Mouse (Mus musculus) gastrocnemius, postnatal 14 days (tissue): ENCODE data around the gene Epb41l3. TPM values are rescaled to one million over a fixed set of nuclear protein-coding genes. Genes with fewer than 3 reads are reported as not detected.
A peak's percentile ranks its signal among the peaks of the same experiment; 100 is the strongest.

ENCODE experiments used
- DNase-seq: peaks from one replicate; pipeline ENCODE4 v3.0.0; 2021; ENCODE audit warnings: mixed read lengths
- intact Hi-C: fragments of 180-260 bp; cut with DNase I; formaldehyde crosslinking; loops from one replicate; pipeline ENCODE4 v1.15.1; 2025; ENCODE audit warnings: low total_unique reads
- total RNA-seq, 2 experiments: library from RNA; stranded (reverse); gene quantifications; 2 replicates each; pipeline ENCODE4 v1.2.3; 2021

Epb41l3 gene
- total RNA-seq, 2 experiments from 2014 or later: 6.0 to 8.7 TPM

DNA sequence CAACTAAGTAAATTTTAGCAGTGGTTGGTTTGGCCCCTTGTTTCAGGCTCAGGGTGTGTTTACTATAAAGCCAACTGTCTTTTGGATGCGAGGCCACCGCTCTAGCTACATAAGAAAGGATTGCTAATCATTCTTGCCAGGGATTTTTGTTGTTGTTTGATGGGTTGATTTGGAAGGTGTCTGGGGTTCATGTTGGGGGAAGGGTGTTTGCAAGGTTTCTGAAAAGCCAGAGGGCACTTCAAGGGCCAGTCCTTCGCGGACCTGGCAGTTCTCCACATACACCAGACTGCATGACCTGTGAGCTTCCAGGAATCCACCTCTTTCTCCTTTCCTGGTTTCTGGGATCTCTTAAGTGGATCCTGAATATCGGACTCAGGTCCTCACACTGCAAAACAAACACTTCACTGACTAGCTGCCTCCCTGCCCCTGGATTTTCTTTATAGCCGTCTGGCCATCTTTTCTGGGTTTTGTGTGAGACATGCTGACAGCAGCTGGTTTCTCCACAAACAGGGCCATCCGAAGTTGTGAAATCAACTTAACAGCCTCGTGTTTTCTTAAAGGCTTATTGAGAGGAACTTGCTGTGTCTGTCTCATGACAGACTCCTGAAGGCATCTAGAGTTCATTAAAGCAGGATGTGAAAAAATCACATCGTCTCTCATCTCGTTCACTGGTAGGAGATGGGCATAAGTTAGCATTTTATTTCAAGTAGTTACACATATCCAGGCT lies 146.6 kb downstream of the Epb41l3 start:
- DNase-seq: no peak
- intact Hi-C loops: no loop called here

DNA sequence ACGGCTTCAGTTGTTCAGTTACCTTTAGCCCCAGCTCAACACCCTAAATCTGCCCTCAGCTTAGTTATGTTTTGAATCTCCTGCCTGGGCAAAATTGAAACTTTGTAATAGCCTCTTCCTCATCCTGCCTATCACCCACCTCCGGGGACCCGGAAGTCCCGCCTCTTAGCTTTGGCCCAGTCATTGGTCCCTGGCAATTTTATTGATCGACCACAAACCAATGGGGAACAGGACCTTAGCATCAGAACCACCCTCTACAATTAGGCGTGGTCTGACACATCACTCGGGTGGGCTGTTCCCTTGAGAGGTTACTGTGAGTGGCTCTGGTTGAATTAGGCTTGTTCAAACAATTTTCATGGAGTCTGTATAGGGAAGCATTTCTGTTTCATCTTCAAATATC lies 150.5 kb downstream of the Epb41l3 start:
- no peak for DNase-seq
- intact Hi-C loops: no loop called here

DNA sequence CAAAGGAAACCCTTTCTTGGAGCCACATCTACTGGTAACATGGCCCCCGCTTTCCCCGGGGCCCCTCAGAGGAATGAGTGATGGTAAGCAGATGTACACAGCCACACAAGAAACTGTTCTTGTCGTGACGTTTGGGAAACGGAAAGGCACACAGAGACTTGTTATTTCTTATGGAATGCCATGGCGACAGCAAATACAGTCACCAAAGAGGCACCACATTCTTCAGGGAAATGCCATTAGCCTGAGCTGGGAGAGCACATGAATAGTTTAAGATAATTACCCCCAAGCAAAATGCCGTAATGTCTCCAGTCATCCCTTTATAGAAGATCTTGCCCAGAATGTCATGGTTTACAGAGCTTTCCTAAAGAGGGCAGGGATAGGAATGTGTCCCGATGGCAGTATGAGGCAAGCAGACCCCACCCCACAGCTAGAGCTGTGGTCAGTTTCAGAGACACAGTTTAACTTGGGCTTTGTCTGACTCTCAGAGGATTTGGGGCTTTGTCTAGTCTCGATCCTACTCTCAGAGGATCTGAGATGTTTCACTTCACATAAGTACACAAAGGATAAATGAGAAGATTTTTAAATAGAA lies 152.0 kb downstream of the Epb41l3 start:
- no peak for DNase-seq

GRCm38 (mm10) chr17:69229451-69229850 lies 154.0 kb downstream of the Epb41l3 start:
- intact Hi-C loops: no loop called here

More for the DNA sequence above, 152.0 kb downstream of the Epb41l3 start:
- intact Hi-C loops: no loop called here

GRCm38 (mm10) chr17:69230131-69230621 lies 154.7 kb downstream of the Epb41l3 start:
- intact Hi-C loops: no loop called here
- DNase-seq: no peak

More at GRCm38 (mm10) chr17:69229451-69229850, 154.0 kb downstream of the Epb41l3 start:
- DNase-seq: no peak

GRCm38 (mm10) chr17:69231360-69231759 lies 155.9 kb downstream of the Epb41l3 start:
- DNase-seq: no peak
- intact Hi-C loops: no loop called here

- intact Hi-C loops: no loop called here
- DNase-seq: no peak
Measured at GRCm38 (mm10) chr17:69237172-69237571, 161.7 kb downstream of the Epb41l3 start.

DNA sequence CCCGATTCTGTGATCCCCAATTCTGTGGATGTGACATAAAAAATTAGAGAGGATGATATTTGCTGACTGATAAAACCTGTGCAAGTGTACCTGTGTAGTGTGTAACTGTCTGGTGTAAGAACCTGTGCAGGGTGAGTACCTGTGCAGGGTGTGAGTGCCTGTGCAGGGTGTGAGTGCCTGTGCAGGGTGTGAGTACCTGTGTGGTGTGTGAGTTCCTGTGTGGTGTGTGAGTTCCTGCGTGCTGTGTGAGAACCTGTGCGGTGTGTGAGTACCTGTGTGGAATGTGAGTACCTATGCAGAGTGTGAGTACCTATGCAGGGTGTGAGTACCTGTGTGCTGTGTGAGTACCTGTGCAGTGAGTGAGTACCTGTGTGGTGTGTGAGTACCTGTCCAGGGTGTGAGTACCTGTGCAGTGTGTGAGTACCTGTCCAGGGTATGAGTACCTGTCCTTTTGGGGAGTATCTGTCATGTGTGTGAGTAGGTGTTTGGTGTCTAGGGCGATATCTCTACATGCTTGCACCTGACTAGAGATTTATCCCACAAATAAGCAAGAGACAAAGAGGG lies 163.4 kb downstream of the Epb41l3 start:
- no peak for DNase-seq
- intact Hi-C loops: no loop called here

DNA sequence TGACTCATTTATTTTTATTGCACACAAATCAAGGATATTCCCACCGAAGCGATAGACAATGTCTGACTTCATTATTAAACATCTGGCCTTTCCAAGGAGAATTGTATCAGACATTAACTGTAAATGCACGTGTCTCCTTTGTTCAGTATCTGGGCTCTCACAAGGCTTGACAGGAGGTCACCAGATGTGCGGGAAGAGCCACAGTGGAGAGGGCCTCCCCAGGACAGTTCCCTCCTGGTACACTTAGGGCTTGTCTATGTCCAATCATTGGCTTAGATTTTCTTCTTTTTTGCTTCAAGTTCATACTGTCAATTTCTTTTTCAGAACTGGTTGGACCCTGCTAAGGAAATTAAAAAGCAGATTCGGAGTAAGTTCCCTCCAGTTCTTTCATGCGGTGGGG lies 163.9 kb downstream of the Epb41l3 start:
- intact Hi-C loops: no loop called here
- no peak for DNase-seq

- intact Hi-C loops: loop anchor here (10.0 kb wide), 1 partner anchor 111 kb away; no protein-coding TSS in a partner anchor
- DNase-seq: no peak
Measured at GRCm38 (mm10) chr17:69255834-69256233, 180.4 kb downstream of the Epb41l3 start.

DNA sequence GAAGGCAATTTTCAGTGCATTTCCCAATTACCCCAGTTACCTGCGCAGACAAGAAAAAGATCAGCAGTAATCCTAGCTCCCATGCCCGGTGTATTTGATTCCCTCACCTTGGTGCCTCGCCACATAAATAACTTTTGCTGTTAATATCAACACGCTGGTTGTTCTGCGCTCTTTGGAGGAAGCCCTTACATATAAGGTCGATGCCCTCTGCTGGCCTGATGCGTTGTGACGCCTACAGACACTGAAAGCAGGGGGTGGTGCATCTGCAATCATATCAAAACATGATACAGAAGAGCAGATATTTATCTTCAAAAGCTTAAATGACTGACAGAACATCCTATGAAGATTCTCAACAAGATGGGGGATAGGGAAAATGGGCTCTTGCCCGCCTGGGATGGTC lies 181.0 kb downstream of the Epb41l3 start:
- intact Hi-C loops: loop anchor here (10.0 kb wide), 1 partner anchor 112 kb away; no protein-coding TSS in a partner anchor
- peak; percentile 41 for DNase-seq

DNA sequence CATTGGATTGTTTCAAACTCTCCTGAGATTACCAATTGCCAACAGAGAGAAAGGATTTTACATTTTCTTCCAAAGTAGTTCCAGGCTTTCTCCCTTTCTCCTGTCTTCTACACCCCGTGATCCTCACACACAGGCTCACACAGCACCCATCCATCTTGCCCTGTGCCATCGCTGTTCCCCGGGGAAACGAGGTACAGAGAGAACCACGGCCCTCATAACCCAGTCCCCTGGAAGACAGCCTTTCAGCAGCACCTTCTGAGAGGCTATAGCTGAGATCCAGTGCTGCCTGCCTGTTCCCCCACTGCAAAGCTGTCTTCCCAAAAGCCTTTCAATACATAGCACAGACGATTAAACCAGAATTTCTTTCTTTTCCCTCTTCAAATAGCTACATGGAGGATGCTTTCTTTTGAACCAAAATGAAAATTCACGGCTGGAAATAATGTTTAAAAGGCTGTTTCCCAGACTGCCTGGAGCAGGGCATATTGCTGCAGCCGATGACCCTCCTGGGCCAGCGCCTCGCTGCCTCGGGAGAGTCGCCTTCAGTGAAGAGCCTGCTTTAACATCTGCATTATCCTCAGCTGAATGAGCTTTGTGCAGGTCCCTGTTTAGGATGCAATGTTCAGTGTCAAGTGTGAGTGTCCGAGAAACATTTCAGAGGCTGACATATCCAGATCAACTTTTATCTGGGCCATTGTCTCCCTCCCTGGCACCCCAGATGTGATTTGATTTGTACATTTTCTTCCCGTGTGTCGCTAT lies 188.5 kb downstream of the Epb41l3 start:
- intact Hi-C loops: no loop called here
- no peak for DNase-seq

DNA sequence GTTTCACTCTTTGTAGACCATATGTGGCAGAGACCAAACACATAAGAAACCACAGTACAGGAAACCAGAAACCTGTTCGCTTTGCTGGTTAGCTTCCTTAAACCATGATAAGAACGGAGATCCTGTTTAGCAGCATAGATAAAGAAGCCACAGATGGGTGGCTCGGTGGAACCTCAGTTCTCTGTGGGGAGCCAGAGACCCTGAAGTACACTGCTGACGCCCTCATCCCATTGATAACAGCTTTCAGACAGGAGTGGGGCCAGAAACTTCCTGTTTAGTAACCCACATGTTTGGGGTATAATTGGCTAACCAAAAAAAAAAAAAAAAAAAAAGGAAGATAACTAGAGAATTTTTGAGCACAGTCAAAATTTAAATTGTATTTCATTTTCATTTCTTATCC lies 189.7 kb downstream of the Epb41l3 start:
- intact Hi-C loops: no loop called here
- no peak for DNase-seq

GRCm38 (mm10) chr17:69265759-69266463 lies 190.4 kb downstream of the Epb41l3 start:
- intact Hi-C loops: no loop called here
- DNase-seq: no peak

- intact Hi-C loops: no loop called here
- DNase-seq: no peak
Measured at GRCm38 (mm10) chr17:69266936-69267335, 191.5 kb downstream of the Epb41l3 start.

DNA sequence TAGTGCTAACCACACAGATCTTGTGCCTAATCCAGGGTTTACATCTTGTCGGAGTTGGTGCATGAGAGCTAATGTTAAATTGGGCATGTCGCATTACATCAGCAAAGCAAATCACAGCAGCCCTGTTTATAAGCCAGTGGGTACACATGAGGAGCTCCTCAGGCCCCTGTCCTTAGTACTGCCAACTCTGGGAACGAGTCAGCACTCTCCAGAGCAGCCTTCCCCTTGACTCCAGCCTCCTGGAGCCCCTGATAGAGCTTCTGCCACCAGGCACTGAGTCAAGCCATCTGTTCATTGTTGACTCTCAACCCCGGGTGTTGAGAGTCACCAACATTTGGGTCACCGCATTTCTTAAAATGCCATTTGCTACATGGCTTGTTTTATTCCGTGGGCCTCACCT lies 192.0 kb downstream of the Epb41l3 start:
- DNase-seq: no peak
- intact Hi-C loops: no loop called here

GRCm38 (mm10) chr17:69277362-69277761 lies 201.9 kb downstream of the Epb41l3 start:
- intact Hi-C loops: no loop called here
- no peak for DNase-seq

DNA sequence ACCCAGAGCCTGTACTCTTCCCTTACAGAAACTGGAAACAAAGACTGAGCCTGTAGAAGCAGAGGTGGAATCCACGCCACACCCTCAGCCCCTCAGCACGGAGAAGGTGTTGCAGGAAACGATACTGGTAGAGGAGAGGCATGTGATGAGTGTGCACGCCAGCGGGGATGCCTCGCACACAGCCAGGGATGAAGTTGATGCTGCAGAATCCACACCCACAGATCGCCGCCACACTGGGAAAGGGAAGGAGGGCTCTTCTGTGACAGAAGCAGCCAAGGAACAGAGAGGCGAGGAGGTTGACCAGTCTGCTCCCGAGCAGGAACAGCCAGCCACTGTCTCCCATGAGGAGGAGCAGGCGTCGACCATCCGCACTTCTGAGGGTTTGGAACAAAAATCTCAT lies 209.0 kb downstream of the Epb41l3 start:
- intact Hi-C loops: no loop called here
- DNase-seq: no peak

GRCm38 (mm10) chr17:69288130-69288529 lies 212.6 kb downstream of the Epb41l3 start:
- DNase-seq: no peak
- intact Hi-C loops: no loop called here
